ENCODE assay signal across 13 mouse cellular contexts in the genomic region with DNA sequence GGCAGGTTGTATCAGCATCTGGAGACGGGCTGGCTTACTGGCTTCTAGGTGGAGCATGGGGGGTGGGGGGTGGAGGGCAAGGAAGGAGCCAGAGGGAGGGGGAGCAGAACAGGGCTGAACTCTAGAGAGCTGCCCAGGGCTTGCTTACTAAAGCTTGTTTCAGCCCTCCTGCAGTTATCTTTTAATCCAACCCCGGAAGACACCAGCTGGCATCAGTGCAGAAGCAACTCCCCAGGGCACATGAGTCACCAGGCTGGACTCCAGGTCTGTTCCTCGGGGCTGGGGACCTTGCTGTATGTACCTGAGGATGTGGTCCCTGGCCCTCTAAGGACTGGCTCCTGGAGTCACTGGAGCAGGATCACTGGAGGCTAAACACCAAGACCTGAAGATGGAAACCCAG. TPM values are rescaled to one million over a fixed set of nuclear protein-coding genes. Genes with fewer than 3 reads are reported as not detected.
DNase-seq lines count a peak whose midpoint lies in the region; ATAC-seq and TF ChIP-seq lines count a peak whose summit lies in the region.
"Had no signal": no experiment of that assay in that cellular context is flagged by ENCODE, and none has a peak within 500 bp of the region (broad histone marks: within the 10 kb centered on the region; RNA-seq: fewer than 3 reads in every experiment).

No protein-coding gene starts in this region.

- ATAC-seq in stomach, postnatal 0 days (ENCODE audit: low FRiP score, low TSS enrichment): 0 out of 2 replicates have a peak, but pooled peaks have one; percentile 24

- H3K4me2 ChIP-seq in stomach, postnatal 0 days (replicated peaks; ENCODE audit: low read depth): no peak overlapping the region
- H3K4me2 ChIP-seq: forebrain, embryonic 12.5 days; liver, embryonic 13.5 days; midbrain, embryonic 11.5 days had no signal

- peak overlapping the region; percentile 32; the same call in 1 of the 2 replicates for H3K27ac ChIP-seq in layer of hippocampus, adult 2 months
- no peak overlapping the region for H3K27ac ChIP-seq in stomach, postnatal 0 days (replicated peaks)
- H3K27ac ChIP-seq: forebrain, embryonic 12.5 days; liver, embryonic 13.5 days had no signal

- H3K4me1 ChIP-seq in stomach, postnatal 0 days (replicated peaks; ENCODE audit: control insufficient read depth, insufficient read depth): no peaks in the 10 kb centered on the region

- H3K9ac ChIP-seq in stomach, postnatal 0 days (ENCODE audit: low read length): no peak overlapping the region
- H3K9ac ChIP-seq: forebrain, embryonic 12.5 days; liver, embryonic 13.5 days had no signal

- WGBS in stomach, postnatal 0 days: 26% methylated on average over 3 of the region's 3 CpGs

- no peaks in the 10 kb centered on the region for H3K9me3 ChIP-seq in stomach, postnatal 0 days (ENCODE audit: control insufficient read depth, low read length)
- H3K9me3 ChIP-seq: forebrain, embryonic 12.5 days; liver, embryonic 13.5 days had no signal

- no peaks in the 10 kb centered on the region for H3K36me3 ChIP-seq in stomach, postnatal 0 days (ENCODE audit: control insufficient read depth, insufficient read depth, low read length)
- H3K36me3 ChIP-seq: forebrain, embryonic 12.5 days; liver, embryonic 13.5 days had no signal

- DNase-seq in adrenal gland, adult 2 months: peak; percentile 75
- no peak for DNase-seq in adrenal gland, adult 8-10 months
- DNase-seq in layer of hippocampus, adult 2 months (ENCODE audit: low spot score in 2 of 2): no peak
- no peak for DNase-seq in layer of hippocampus, adult 8-10 months (ENCODE audit: low spot score in 2 of 2)
- peak; percentile 70 for DNase-seq in kidney, adult 9 months
- DNase-seq in stomach, postnatal 0 days (ENCODE audit: low spot score): no peak
- no peak for DNase-seq in lung, postnatal 10 days
- no peak for DNase-seq in lung, postnatal 14 days
- DNase-seq: layer of hippocampus, adult 9-11 months; liver, embryonic 13.5 days had no signal

- H3K4me3 ChIP-seq in layer of hippocampus, adult 2 months: no peak overlapping the region
- H3K4me3 ChIP-seq in stomach, postnatal 0 days (ENCODE audit: low read depth, low read length): no peak overlapping the region
- H3K4me3 ChIP-seq: forebrain, embryonic 12.5 days; liver, embryonic 13.5 days had no signal

- TF ChIP-seq EP300 in stomach, postnatal 0 days (optimal IDR thresholded peaks at IDR 0.05): no peak

- no peak for TF ChIP-seq CTCF in layer of hippocampus, adult 2 months (conservative IDR thresholded peaks at IDR 0.05)
- no peak for TF ChIP-seq CTCF in stomach, postnatal 0 days (IDR thresholded peaks at IDR 0.05; ENCODE audit: low read depth)

- no peaks in the 10 kb centered on the region for H3K27me3 ChIP-seq in stomach, postnatal 0 days (ENCODE audit: control insufficient read depth, insufficient read depth, low read length)
- H3K27me3 ChIP-seq: forebrain, embryonic 12.5 days had no signal

RNA-seq across cellular contexts. Expression of gene Dlg5, which starts 23.0 kb away (rescaled TPM):
- 10 to 100 TPM; 44.5 to 48.6 TPM for total RNA-seq in adrenal gland, adult 2 months (2021)
- polyA plus RNA-seq in adrenal gland, adult 2 months (2012; rRNA removed): 65.2 and 72.1 TPM in 2 replicates
- total RNA-seq in adrenal gland, adult 8-10 months (2022): 10 to 100 TPM; 49.9 to 76.1 (median 55.6) TPM
- total RNA-seq in layer of hippocampus, adult 2 months (2021): 10 to 100 TPM; 62.7 to 64.0 TPM
- 10 to 100 TPM; 52.5 to 67.9 (median 57.9) TPM for total RNA-seq in layer of hippocampus, adult 8-10 months (2022)
- 3.8 and 5.0 TPM in 2 replicates for polyA plus RNA-seq in stomach, postnatal 0 days (2015; fragmentation: Nextera tagmentation; extraction: Ambion mirVana)
- total RNA-seq: common myeloid progenitor, adult 5-6 weeks had no signal

Comparison
In these comparisons a context has a peak if more than half of its experiments do, and no peak if none do; other contexts are left out.
1. DNase-seq: peak in adrenal gland, adult 2 months (single experiment) and kidney, adult 9 months (single experiment); none in adrenal gland, adult 8-10 months (single experiment), layer of hippocampus, adult 2 months (0 of 2), layer of hippocampus, adult 8-10 months (0 of 2), stomach, postnatal 0 days (single experiment), lung, postnatal 10 days (single experiment) and lung, postnatal 14 days (single experiment).